Mouse (Mus musculus): ENCODE data around the gene Gm9125.
"Not testable (repeated sequence)": the region's sequence is repeated elsewhere in the genome, so short reads cannot be mapped to it uniquely, and the experiment has no call there.

Gm9125 gene

GRCm38 (mm10) chr3:94054785-94055184 lies at the start of gene Gm9125:
Gene Gm9125 (minus strand): TSS chr3:94054885.
- DNase-seq (ENCODE audit: low spot score) = not testable (repeated sequence)

- not testable (repeated sequence) for DNase-seq (ENCODE audit: low spot score)
Observed at GRCm38 (mm10) chr3:94072544-94072943, 17.9 kb upstream of the Gm9125 start, which contains the start of gene Gm10697. Gene Gm10697 (minus strand): TSS chr3:94072644.

GRCm38 (mm10) chr3:94049566-94050121 lies 5.0 kb downstream of the Gm9125 start:
- not testable (repeated sequence) for DNase-seq (ENCODE audit: low spot score)

- DNase-seq (ENCODE audit: low spot score) = not testable (repeated sequence)
Observed at GRCm38 (mm10) chr3:94038241-94038640, 16.4 kb downstream of the Gm9125 start.

- not testable (repeated sequence) for DNase-seq (ENCODE audit: low spot score)
Observed at GRCm38 (mm10) chr3:94034400-94034799, 20.3 kb downstream of the Gm9125 start.
